Mouse (Mus musculus) midbrain, postnatal 0 days (tissue): ENCODE measurements around the gene Zfpm1. TPM values are rescaled to one million over a fixed set of nuclear protein-coding genes. Genes with fewer than 3 reads are reported as not detected.
A peak's percentile ranks its signal among the peaks of the same experiment; 100 is the strongest.

Source experiments
- ATAC-seq: fragments of 200-750 bp; cut with Nextera tagmentation; 2 replicates; pipeline ENCODE4 v1.8.0; 2017; ENCODE audit warnings: moderate number of reproducible peaks, mild to moderate bottlenecking, moderate TSS enrichment, moderate library complexity; ENCODE audit not compliant: low FRiP score
- DNase-seq: peaks from one replicate; pipeline ENCODE4 v3.0.0-alpha.2; 2015; ENCODE audit warnings: low spot score
- H3K27ac ChIP-seq: fragments of 300-500 bp; sonication (generic); 2 replicates; pipeline ENCODE4 v1.5.1; 2014; ENCODE audit warnings: low read depth, mild to moderate bottlenecking, low read length, mixed read lengths
- H3K27me3 ChIP-seq: fragments of 300-500 bp; sonication (generic); 2 replicates; pipeline ENCODE4 v1.6.1; 2014; ENCODE audit warnings: low read length, control low read depth, mixed read lengths; ENCODE audit not compliant: insufficient read depth
- H3K36me3 ChIP-seq: fragments of 300-500 bp; sonication (generic); 2 replicates; pipeline ENCODE4 v1.6.1; 2014; ENCODE audit warnings: low read length, control low read depth, mixed read lengths; ENCODE audit not compliant: insufficient read depth
- H3K4me1 ChIP-seq: fragments of 300-500 bp; sonication (generic); 2 replicates; pipeline ENCODE4 v1.6.1; 2014; ENCODE audit warnings: mild to moderate bottlenecking, control low read depth, antibody characterized with exemption, low read length, mixed read lengths; ENCODE audit not compliant: insufficient read depth
- H3K4me2 ChIP-seq: fragments of 300-500 bp; sonication (generic); 2 replicates; pipeline ENCODE4 v1.6.1; 2014; ENCODE audit warnings: low read depth, mild to moderate bottlenecking, low read length, mixed read lengths; ENCODE audit not compliant: poor library complexity, severe bottlenecking
- H3K4me3 ChIP-seq: fragments of 300-500 bp; sonication (generic); 2 replicates; pipeline ENCODE4 v1.5.1; 2014; ENCODE audit warnings: low read depth, mild to moderate bottlenecking, low read length, moderate library complexity
- H3K9ac ChIP-seq: fragments of 300-500 bp; sonication (generic); replicated peaks from 2 replicates; pipeline ENCODE4 v1.6.1; 2014; ENCODE audit warnings: mild to moderate bottlenecking, low read length, moderate library complexity, mixed read lengths; ENCODE audit not compliant: poor library complexity, severe bottlenecking
- H3K9me3 ChIP-seq: fragments of 300-500 bp; sonication (generic); 2 replicates; pipeline ENCODE4 v1.6.1; 2016; ENCODE audit warnings: low read length, control low read depth
- CTCF ChIP-seq: IDR thresholded peaks from 2 replicates; pipeline ENCODE4 v1.5.1; 2016; ENCODE audit warnings: antibody characterized with exemption, mild to moderate bottlenecking
- WGBS: fragments of 180-500 bp; shearing (Covaris S2); extraction: QIAGEN DNeasy Blood & Tissue Kit; methylation state at CpG from one replicate; pipeline ENCODE4 v1.1.7; 2014; 5-methylcytosine and 5-hydroxymethylcytosine counted together
- polyA plus RNA-seq: library from polyadenylated mRNA; unstranded; fragments of >200 nt; fragmentation: Nextera tagmentation; extraction: Ambion mirVana; gene quantifications from 2 replicates; pipeline ENCODE4 v1.2.1, GENCODE M21; 2015
- total RNA-seq: library from RNA; depleted of rRNA; stranded (reverse); fragments of >200 nt; gene quantifications from 2 replicates; pipeline ENCODE4 v1.2.3, GENCODE M21; 2014

Gene Zfpm1
- total and polyA plus RNA-seq, 2 experiments from 2014 or later: 1.2 to 28.6 TPM

DNA sequence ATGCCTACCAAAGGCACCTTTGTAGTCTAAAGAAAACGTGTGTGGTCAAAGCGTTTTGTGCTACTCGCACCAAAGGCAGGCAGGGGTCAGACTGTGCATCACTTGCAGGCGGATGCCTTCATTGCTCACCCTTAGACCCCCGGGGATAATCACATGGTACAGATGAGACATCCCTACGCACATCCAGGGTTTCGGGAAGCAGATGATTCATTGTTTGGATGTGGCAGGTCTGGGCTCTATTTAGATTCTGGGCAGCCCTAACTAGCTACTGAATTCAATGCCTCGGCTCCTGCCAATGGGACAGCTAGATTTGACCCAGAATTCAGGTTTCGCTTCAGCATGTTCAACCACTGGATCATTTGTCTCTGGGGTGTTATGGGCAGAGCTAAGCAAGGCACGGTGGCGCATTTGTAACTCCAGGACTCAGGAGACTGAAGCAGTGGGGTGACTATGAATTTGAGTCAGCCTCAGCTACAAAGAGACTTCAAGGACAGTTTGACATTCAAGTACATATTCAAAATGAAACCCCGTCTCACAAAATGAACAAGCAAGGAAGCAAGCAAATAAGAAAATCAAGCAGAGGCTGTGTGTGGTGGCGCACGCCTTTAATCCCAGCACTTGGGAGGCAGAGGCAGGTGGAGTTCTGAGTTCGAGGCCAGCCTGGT lies 77.3 kb downstream of the Zfpm1 start:
- Histone ChIP-seq H3K9ac (no peak overlapping the region), H3K4me1 (no peaks in the 10 kb centered on the region), H3K4me3 (no peak overlapping the region), H3K4me2 (no peak overlapping the region), H3K9me3 (no peaks in the 10 kb centered on the region), H3K36me3 (no peaks in the 10 kb centered on the region), H3K27me3 (0 out of 2 replicates have a peak, but pooled peaks cover 4% of the 10 kb centered on the region), H3K27ac (no peak overlapping the region)
- WGBS: 75% methylated on average over 15 of the region's 15 CpGs
- no peak for DNase-seq
- no peak for TF ChIP-seq CTCF
- no peak for ATAC-seq

DNA sequence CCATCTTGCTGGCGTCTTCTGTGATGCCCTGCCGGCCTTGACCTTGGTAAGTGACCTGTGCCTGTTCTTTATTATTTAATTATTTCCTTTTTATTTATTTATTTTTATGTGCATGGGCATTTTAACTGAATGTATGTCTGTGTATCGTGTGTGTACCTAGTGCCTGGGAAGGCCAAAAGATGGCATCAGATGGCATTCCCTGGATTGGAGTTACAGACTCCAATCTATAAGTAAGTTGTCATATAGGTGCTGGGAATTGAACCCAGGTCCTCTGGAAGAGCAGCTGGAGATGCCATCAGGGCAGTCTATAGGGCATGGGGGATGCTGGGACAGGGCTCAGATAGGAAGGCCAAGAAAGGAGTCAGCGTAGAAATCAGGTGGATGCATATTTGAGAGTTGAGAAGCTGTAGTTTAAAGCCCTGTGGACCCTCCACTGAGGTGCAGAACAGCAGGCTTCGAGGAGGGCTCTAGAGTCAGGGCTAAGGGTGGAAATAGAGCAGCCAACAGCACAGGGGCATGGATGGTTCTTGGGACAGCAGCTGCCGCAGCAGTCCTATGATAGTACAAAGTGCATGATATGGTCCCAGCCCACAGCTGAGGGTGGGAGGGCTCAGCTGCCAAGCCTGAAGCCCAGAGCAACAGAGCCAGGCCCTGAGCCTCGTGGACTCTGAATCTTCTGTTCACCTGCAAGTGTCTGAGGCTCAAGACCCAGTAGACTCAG lies 78.9 kb downstream of the Zfpm1 start, which contains the start of gene Trhr2:
TSS of gene Trhr2 (minus strand) at position 51 of the 721 bp plus-strand sequence.
- H3K27me3 ChIP-seq: 0 out of 2 replicates have a peak, but pooled peaks cover 8% of the 10 kb centered on the region
- WGBS: 78% methylated on average over 7 of the region's 7 CpGs

DNA sequence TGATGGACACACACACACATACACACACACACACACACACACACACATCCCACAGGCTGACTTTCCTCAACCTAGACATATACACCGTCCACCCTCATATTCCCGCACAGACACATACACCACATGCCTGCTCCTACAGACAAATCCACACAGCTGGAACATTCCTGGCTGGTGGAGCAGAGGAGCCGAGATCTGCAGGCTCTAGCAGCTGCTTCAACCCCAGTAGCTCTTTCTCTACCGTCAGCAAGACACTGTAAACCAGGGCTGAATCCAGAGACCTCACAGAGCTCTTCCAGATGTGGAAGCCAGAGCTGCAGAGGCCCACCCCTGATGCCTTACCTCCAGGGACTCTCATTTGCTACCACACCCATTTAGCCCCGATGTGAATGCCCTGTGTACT lies 80.3 kb downstream of the Zfpm1 start:
- H3K36me3 ChIP-seq: no peaks in the 10 kb centered on the region
- TF ChIP-seq CTCF: no peak
- H3K9me3 ChIP-seq: no peaks in the 10 kb centered on the region
- H3K27ac ChIP-seq: no peak overlapping the region
- H3K4me1 ChIP-seq: no peaks in the 10 kb centered on the region
- DNase-seq (no peak), ATAC-seq (no peak)
- 41% methylated on average over 5 of the region's 5 CpGs for WGBS
- H3K27me3 ChIP-seq: 0 out of 2 replicates have a peak, but pooled peaks cover 8% of the 10 kb centered on the region
- no peak overlapping the region for H3K9ac ChIP-seq
- no peak overlapping the region for H3K4me3 ChIP-seq
- H3K4me2 ChIP-seq: peak overlapping the region; percentile 9; the same call in 1 of the 2 replicates

More for the DNA sequence above, 78.9 kb downstream of the Zfpm1 start, which contains the start of gene Trhr2:
- DNase-seq: no peak
- Histone ChIP-seq H3K4me2 (no peak within 1 kb of the TSS), H3K9me3 (no peaks in the 10 kb centered on the region), H3K36me3 (no peaks in the 10 kb centered on the region), H3K4me3 (no peak within 1 kb of the TSS), H3K4me1 (no peaks in the 10 kb centered on the region), H3K27ac (no peak within 1 kb of the TSS), H3K9ac (0 out of 2 replicates have a peak within 1 kb of the TSS, but pooled peaks have one; percentile 8)
- TF ChIP-seq CTCF: no peak
- no peak for ATAC-seq

DNA sequence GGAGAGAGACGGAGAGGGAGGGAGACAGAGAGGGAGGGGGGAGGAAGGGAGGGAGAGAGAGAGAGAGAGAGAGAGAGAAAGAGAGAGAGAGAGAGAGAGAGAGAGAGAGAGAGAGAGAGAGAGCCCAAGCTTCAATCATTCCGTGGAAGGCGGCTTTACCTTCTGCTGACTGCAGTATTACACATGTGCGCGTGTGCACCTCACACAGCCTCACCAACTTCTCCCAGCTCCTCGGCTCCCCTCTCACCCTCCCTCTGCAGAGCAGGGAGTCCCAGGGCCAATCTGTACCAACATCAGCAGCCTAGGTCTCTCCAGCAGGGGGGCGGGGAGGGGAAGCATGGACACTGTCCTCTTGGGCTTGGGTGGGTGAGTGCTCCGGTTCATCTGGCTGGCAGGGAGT lies 81.0 kb downstream of the Zfpm1 start:
- H3K9ac ChIP-seq: no peak overlapping the region
- no peak for TF ChIP-seq CTCF
- H3K4me2 ChIP-seq: no peak overlapping the region
- 32% methylated on average over 7 of the region's 8 CpGs for WGBS
- no peak overlapping the region for H3K4me3 ChIP-seq
- H3K36me3 ChIP-seq: no peaks in the 10 kb centered on the region
- no peak overlapping the region for H3K27ac ChIP-seq
- 0 out of 2 replicates have a peak, but pooled peaks cover 8% of the 10 kb centered on the region for H3K27me3 ChIP-seq
- DNase-seq (no peak), ATAC-seq (peak; percentile 34; the same call in 1 of the 2 replicates)
- H3K4me1 ChIP-seq: no peaks in the 10 kb centered on the region
- no peaks in the 10 kb centered on the region for H3K9me3 ChIP-seq

DNA sequence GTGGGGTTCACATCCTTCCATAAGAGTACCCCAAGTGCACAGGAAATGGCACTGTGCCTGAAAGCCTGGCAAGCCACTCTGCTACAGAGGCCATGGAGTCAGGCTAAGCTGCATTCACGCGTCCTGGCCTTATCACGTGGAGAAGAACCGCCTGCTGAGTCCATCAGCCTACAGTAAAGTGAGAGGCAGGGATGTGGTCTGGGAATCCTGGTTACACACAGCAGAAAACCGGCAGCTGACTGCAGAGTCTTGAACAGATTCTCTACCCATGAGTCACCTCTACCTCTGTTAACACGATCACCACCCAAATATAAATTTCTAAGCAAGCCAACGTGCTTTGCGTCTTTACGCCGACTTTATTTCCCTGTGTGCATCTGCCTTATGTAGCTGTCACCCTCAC lies 86.6 kb downstream of the Zfpm1 start:
- DNase-seq (no peak), ATAC-seq (no peak)
- Histone ChIP-seq H3K4me2 (no peak overlapping the region), H3K27me3 (0 out of 2 replicates have a peak, but pooled peaks cover 6% of the 10 kb centered on the region), H3K4me3 (no peak overlapping the region), H3K4me1 (no peaks in the 10 kb centered on the region), H3K27ac (no peak overlapping the region), H3K9ac (no peak overlapping the region), H3K9me3 (no peaks in the 10 kb centered on the region), H3K36me3 (no peaks in the 10 kb centered on the region)
- TF ChIP-seq CTCF: no peak
- 73% methylated on average over 10 of the region's 10 CpGs for WGBS

DNA sequence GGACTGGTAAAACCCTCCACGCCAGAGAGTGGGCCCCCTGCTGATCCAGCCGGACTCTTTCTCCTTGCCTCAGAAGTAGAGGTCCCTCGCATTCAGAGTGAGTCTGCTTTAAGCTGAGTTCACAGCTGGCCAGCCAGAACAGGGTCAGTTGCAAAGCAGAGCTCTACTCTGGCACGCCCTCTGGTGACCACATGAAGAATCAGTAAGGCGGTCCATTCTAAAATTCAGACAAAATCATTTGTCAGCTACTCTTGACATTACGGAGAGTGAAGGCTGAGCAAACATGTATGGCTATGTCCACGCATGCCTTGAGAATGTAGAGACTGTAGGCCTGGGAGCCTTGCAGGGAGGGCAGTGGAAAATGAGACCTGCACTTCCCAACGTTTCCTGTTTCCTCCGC lies 87.7 kb downstream of the Zfpm1 start:
- H3K4me1 ChIP-seq: no peaks in the 10 kb centered on the region
- ATAC-seq: 0 out of 2 replicates have a peak, but pooled peaks have one; percentile 34
- no peak overlapping the region for H3K9ac ChIP-seq
- no peaks in the 10 kb centered on the region for H3K9me3 ChIP-seq
- H3K36me3 ChIP-seq: no peaks in the 10 kb centered on the region
- TF ChIP-seq CTCF: peak; percentile 89
- WGBS: 11% methylated on average over 9 of the region's 9 CpGs
- DNase-seq: peak; percentile 73
- H3K4me3 ChIP-seq: no peak overlapping the region
- H3K4me2 ChIP-seq: no peak overlapping the region
- H3K27ac ChIP-seq: no peak overlapping the region
- H3K27me3 ChIP-seq: 0 out of 2 replicates have a peak, but pooled peaks cover under 1% of the 10 kb centered on the region
